Mouse (Mus musculus) CH12.LX (cell line): ENCODE data around the gene Olfr968. TPM values are rescaled to one million over a fixed set of nuclear protein-coding genes. Genes with fewer than 3 reads are reported as not detected.

Source experiments
- DNase-seq: peaks from one replicate; pipeline ENCODE4 v3.0.0-alpha.2; 2013; ENCODE audit errors: extremely low read depth
- H3K27ac ChIP-seq: 2 replicates; pipeline ENCODE4 v1.5.1; 2012; ENCODE audit warnings: low read depth, mild to moderate bottlenecking, control low read depth, moderate library complexity; ENCODE audit not compliant: insufficient read depth
- H3K27me3 ChIP-seq: replicated peaks from 2 replicates; pipeline ENCODE3; 2012; ENCODE audit warnings: inconsistent platforms
- H3K36me3 ChIP-seq, 2 experiments: replicated peaks in 1 of 2; 2 replicates each; pipeline versions ENCODE3 to v1.6.1; 2012; ENCODE audit warnings: inconsistent platforms in 1 of 2, low read length in 1 of 2, mild to moderate bottlenecking in 1 of 2, mixed read lengths in 1 of 2, moderate library complexity in 1 of 2; ENCODE audit not compliant: control insufficient read depth in 1 of 2, insufficient read depth in 1 of 2
- H3K4me1 ChIP-seq, 2 experiments: 2 replicates each; pipeline ENCODE4 v1.6.1; 2012; ENCODE audit warnings: inconsistent platforms in 1 of 2, moderate library complexity in 1 of 2; ENCODE audit not compliant: insufficient read depth in 2 of 2, control insufficient read depth in 1 of 2
- H3K4me2 ChIP-seq: 2 replicates; pipeline ENCODE4 v1.6.1; 2012; ENCODE audit warnings: low read depth, mild to moderate bottlenecking, control low read depth; ENCODE audit not compliant: poor library complexity, insufficient read depth, severe bottlenecking
- H3K4me3 ChIP-seq, 3 experiments: fragments of 150-350 bp in 1 of 3; sonication (generic) in 1 of 3; replicated peaks in 1 of 3; 2 replicates each; pipeline versions ENCODE3 to v1.5.1; 2011 to 2012; ENCODE audit warnings: low read depth in 2 of 3, low read length in 2 of 3, mild to moderate bottlenecking in 2 of 3, moderate library complexity in 2 of 3, control low read depth in 1 of 3, improper control_type of control experiment in 1 of 3, inconsistent platforms in 1 of 3, mixed read lengths in 1 of 3; ENCODE audit not compliant: poor library complexity in 1 of 3
- H3K79me2 ChIP-seq: replicated peaks from 2 replicates; pipeline ENCODE4 v1.6.1; 2012; ENCODE audit warnings: mild to moderate bottlenecking, moderate library complexity; ENCODE audit not compliant: control insufficient read depth, poor library complexity, insufficient read depth, severe bottlenecking; ENCODE audit errors: extremely low read depth
- H3K9ac ChIP-seq: 2 replicates; pipeline ENCODE4 v1.6.1; 2012; ENCODE audit warnings: low read depth, mild to moderate bottlenecking, control low read depth, moderate library complexity; ENCODE audit not compliant: insufficient read depth
- H3K9me3 ChIP-seq: replicated peaks from 2 replicates; pipeline ENCODE3; 2012; ENCODE audit warnings: low read length, inconsistent platforms, mixed read lengths
- CHD2 ChIP-seq: IDR thresholded peaks from 2 replicates; pipeline ENCODE4 v1.6.1; 2011; ENCODE audit warnings: low read length, improper control_type of control experiment
- E2F4 ChIP-seq: IDR thresholded peaks from 2 replicates; pipeline ENCODE4 v1.6.1; 2011; ENCODE audit warnings: low read depth, low read length, improper control_type of control experiment; ENCODE audit not compliant: insufficient replicate concordance
- ETS1 ChIP-seq: conservative IDR thresholded peaks from 2 replicates; pipeline ENCODE4 v1.6.1; 2012; ENCODE audit warnings: low read depth, mild to moderate bottlenecking, inconsistent platforms, low read length, improper control_type of control experiment, moderate library complexity
- GABPA ChIP-seq: IDR thresholded peaks from 2 replicates; pipeline ENCODE4 v1.6.1; 2012; ENCODE audit warnings: low read depth, low read length, improper control_type of control experiment, inconsistent platforms; ENCODE audit not compliant: insufficient replicate concordance
- MEF2A ChIP-seq: IDR thresholded peaks from 2 replicates; pipeline ENCODE4 v1.6.1; 2014; ENCODE audit warnings: low read depth, mild to moderate bottlenecking, inconsistent platforms, low read length, improper control_type of control experiment, borderline replicate concordance
- NRF1 ChIP-seq: IDR thresholded peaks from 2 replicates; pipeline ENCODE4 v1.6.1; 2014; ENCODE audit warnings: low read depth, mild to moderate bottlenecking, inconsistent platforms, low read length, improper control_type of control experiment, moderate library complexity
- POLR2A ChIP-seq: IDR thresholded peaks from 2 replicates; pipeline ENCODE4 v1.6.1; 2011; ENCODE audit warnings: low read depth, mild to moderate bottlenecking, improper control_type of control experiment, low read length
- USF2 ChIP-seq: conservative IDR thresholded peaks from 2 replicates; pipeline ENCODE4 v1.6.1; 2011; ENCODE audit warnings: low read depth, low read length, improper control_type of control experiment
- dilution Hi-C: fragments of 300-500 bp; cut with MboI; formaldehyde crosslinking; loops from 2 replicates; pipeline ENCODE4 v1.14.3; 2020; ENCODE audit warnings: low sequenced_read_pairs; ENCODE audit not compliant: extremely low pct_unique_long_range_greater_than_20kb, extremely low pct_ligation_motif_present
- in situ Hi-C: fragments of 300-500 bp; cut with MboI; formaldehyde crosslinking; loops from 3 replicates; pipeline ENCODE4 v1.14.3; 2019; ENCODE audit warnings: low sequenced_read_pairs, low pct_ligation_motif_present, low pct_unique_long_range_greater_than_20kb, mixed read lengths
- polyA plus RNA-seq: library from polyadenylated mRNA; unstranded; fragments of >175 nt; gene quantifications from 2 replicates; pipeline ENCODE4 v1.2.1, GENCODE M21; 2012; ENCODE audit warnings: low read depth; ENCODE audit not compliant: insufficient read length
- total RNA-seq, 2 experiments: library from RNA; depleted of rRNA; stranded (reverse); fragments of 300-350 nt in 1 of 2; fragments of >200 nt in 1 of 2; gene quantifications; 2 replicates each; pipeline ENCODE4 v1.2.3; 2012 to 2014

Gene Olfr968
- not detected in 2 replicates for total RNA-seq (2012; rRNA removed)
- not detected in 2 replicates for total RNA-seq (2014; rRNA removed)
- not detected in 2 replicates for polyA plus RNA-seq

- H3K9ac ChIP-seq = no peak within 1 kb of the TSS
- H3K4me1 ChIP-seq = no peaks in the 10 kb centered on the region
- H3K27ac ChIP-seq = no peak within 1 kb of the TSS
- no peaks in the 10 kb centered on the region for H3K36me3 ChIP-seq
- dilution Hi-C loops = no loop called here
- no peaks in the 10 kb centered on the region for H3K27me3 ChIP-seq
- H3K4me3 ChIP-seq = no peak within 1 kb of the TSS
- H3K4me2 ChIP-seq = no peak within 1 kb of the TSS
- no peaks in the 10 kb centered on the region for H3K79me2 ChIP-seq
- in situ Hi-C loops = no loop called here
- DNase-seq = no peak
- TF ChIP-seq MEF2A = no peak
- no peak for TF ChIP-seq GABPA
- H3K9me3 ChIP-seq = no peaks in the 10 kb centered on the region
Measured at GRCm38 (mm10) chr9:39783153-39783552, at the start of gene Olfr968. TSS of gene Olfr968 (minus strand) at chr9:39783253.

- TF ChIP-seq USF2 (no peak), ETS1 (no peak), NRF1 (no peak), E2F4 (no peak), GABPA (no peak)
- Histone ChIP-seq H3K79me2 (no peaks in the 10 kb centered on the region), H3K9me3 (no peaks in the 10 kb centered on the region), H3K9ac (no peak within 1 kb of the TSS), H3K36me3 (no peaks in the 10 kb centered on the region), H3K27ac (no peak within 1 kb of the TSS), H3K4me3 (no peak within 1 kb of the TSS), H3K4me2 (no peak within 1 kb of the TSS), H3K27me3 (no peaks in the 10 kb centered on the region), H3K4me1 (no peaks in the 10 kb centered on the region)
- dilution Hi-C loops (no loop called here), in situ Hi-C loops (no loop called here)
- DNase-seq = no peak
Measured at GRCm38 (mm10) chr9:39808560-39808959, 25.5 kb upstream of the Olfr968 start, which contains the start of gene Olfr970. TSS of gene Olfr970 (plus strand) at chr9:39808860.

- in situ Hi-C loops = no loop called here
- H3K4me2 ChIP-seq = no peak within 1 kb of the TSS
Measured at GRCm38 (mm10) chr9:39790558-39790957, 7.5 kb upstream of the Olfr968 start, which contains the start of gene Olfr969. TSS of gene Olfr969 (plus strand) at chr9:39790945.

More at GRCm38 (mm10) chr9:39790558-39790957, 7.5 kb upstream of the Olfr968 start, which contains the start of gene Olfr969:
- no peaks in the 10 kb centered on the region for H3K4me1 ChIP-seq
- no peaks in the 10 kb centered on the region for H3K27me3 ChIP-seq
- H3K9me3 ChIP-seq = no peaks in the 10 kb centered on the region
- TF ChIP-seq CHD2 (no peak), POLR2A (no peak)
- no peak for DNase-seq
- dilution Hi-C loops = no loop called here
- no peak within 1 kb of the TSS for H3K9ac ChIP-seq
- H3K27ac ChIP-seq = no peak within 1 kb of the TSS
- H3K79me2 ChIP-seq = no peaks in the 10 kb centered on the region
- H3K36me3 ChIP-seq = no peaks in the 10 kb centered on the region
- H3K4me3 ChIP-seq = no peak within 1 kb of the TSS
